Mouse (Mus musculus) stomach, embryonic 14.5 days (tissue): ENCODE results near the gene Pih1d1. TPM values are rescaled to one million over a fixed set of nuclear protein-coding genes. Genes with fewer than 3 reads are reported as not detected.
A peak's percentile ranks its signal among the peaks of the same experiment; 100 is the strongest.

Experiments used
- ATAC-seq: fragments of 200-750 bp; cut with Nextera tagmentation; 2 replicates; pipeline ENCODE4 v1.8.0; 2017; ENCODE audit warnings: low read depth, moderate TSS enrichment; ENCODE audit not compliant: insufficient number of reproducible peaks, insufficient read depth, low FRiP score
- H3K27ac ChIP-seq: fragments of 300-500 bp; sonication (generic); 2 replicates; pipeline ENCODE4 v1.5.1; 2014; ENCODE audit warnings: mild to moderate bottlenecking, low read length, moderate library complexity, mixed read lengths
- H3K27me3 ChIP-seq: fragments of 300-500 bp; sonication (generic); 2 replicates; pipeline ENCODE4 v1.6.1; 2014; ENCODE audit warnings: low read length, control low read depth, mixed read lengths; ENCODE audit not compliant: control insufficient read depth, insufficient read depth
- H3K36me3 ChIP-seq: fragments of 300-500 bp; sonication (generic); 2 replicates; pipeline ENCODE4 v1.6.1; 2014; ENCODE audit warnings: mild to moderate bottlenecking, control low read depth, low read length, moderate library complexity, mixed read lengths; ENCODE audit not compliant: control insufficient read depth, insufficient read depth
- H3K4me1 ChIP-seq: fragments of 300-500 bp; sonication (generic); 2 replicates; pipeline ENCODE4 v1.6.1; 2014; ENCODE audit warnings: low read length, control low read depth, mixed read lengths; ENCODE audit not compliant: control insufficient read depth, insufficient read depth
- H3K4me2 ChIP-seq: fragments of 300-500 bp; sonication (generic); replicated peaks from 2 replicates; pipeline ENCODE4 v1.6.1; 2014; ENCODE audit warnings: low read depth, low read length, control low read depth
- H3K4me3 ChIP-seq: fragments of 300-500 bp; sonication (generic); 2 replicates; pipeline ENCODE4 v1.5.1; 2014; ENCODE audit warnings: low read depth, low read length, control low read depth
- H3K9ac ChIP-seq: fragments of 300-500 bp; sonication (generic); replicated peaks from 2 replicates; pipeline ENCODE4 v1.6.1; 2014; ENCODE audit warnings: low read depth, mild to moderate bottlenecking, control low read depth, low read length, moderate library complexity, mixed read lengths
- H3K9me3 ChIP-seq: fragments of 300-500 bp; sonication (generic); 2 replicates; pipeline ENCODE4 v1.6.1; 2016; ENCODE audit warnings: low read depth, low read length, control low read depth; ENCODE audit not compliant: control insufficient read depth
- WGBS: fragments of 180-500 bp; shearing (Covaris S2); extraction: QIAGEN DNeasy Blood & Tissue Kit; methylation state at CpG from one replicate; pipeline ENCODE4 v1.1.7; 2014; 5-methylcytosine and 5-hydroxymethylcytosine counted together
- microRNA counts: library from miRNA; unstranded; fragments of <30 nt; microRNA quantifications from one replicate; lab custom pipeline; 2016
- microRNA-seq: library from miRNA; unstranded; fragments of <30 nt; microRNA quantifications from one replicate; pipeline ENCODE4, GENCODE M21; 2016
- polyA plus RNA-seq: library from polyadenylated mRNA; unstranded; fragments of >200 nt; fragmentation: Nextera tagmentation; extraction: Ambion mirVana; gene quantifications from 2 replicates; pipeline ENCODE4 v1.2.1, GENCODE M21; 2014

Gene Pih1d1
- polyA plus RNA-seq, 1 experiment from 2014 or later = 114 TPM

DNA sequence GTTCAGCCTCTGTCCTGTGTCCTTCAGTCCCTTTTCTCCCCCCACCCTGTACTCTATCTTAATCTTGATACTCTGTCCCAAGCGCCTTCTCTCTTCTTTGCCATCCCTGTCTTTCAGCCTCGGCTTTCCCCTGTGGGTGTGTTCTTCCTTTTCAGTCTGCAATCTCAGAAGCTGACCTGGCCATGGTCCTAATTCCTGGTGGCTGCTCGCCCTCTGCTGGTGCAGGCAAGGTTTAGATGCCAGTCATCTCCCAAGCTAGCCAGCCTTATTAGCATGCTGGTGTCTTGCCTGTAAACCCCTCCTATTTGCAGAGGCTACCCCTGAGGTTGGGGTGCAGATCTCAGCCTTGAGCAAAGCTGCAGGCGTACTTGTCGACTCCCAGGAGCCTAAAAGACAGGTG lies 44.3 kb downstream of the Pih1d1 start:
- Histone ChIP-seq H3K9ac (no peak overlapping the region), H3K36me3 (no peaks in the 10 kb centered on the region), H3K4me3 (no peak overlapping the region), H3K27me3 (no peaks in the 10 kb centered on the region), H3K4me1 (no peaks in the 10 kb centered on the region), H3K4me2 (no peak overlapping the region), H3K9me3 (no peaks in the 10 kb centered on the region), H3K27ac (no peak overlapping the region)
- WGBS = 9% methylated on average over 5 of the region's 5 CpGs
- no peak for ATAC-seq

DNA sequence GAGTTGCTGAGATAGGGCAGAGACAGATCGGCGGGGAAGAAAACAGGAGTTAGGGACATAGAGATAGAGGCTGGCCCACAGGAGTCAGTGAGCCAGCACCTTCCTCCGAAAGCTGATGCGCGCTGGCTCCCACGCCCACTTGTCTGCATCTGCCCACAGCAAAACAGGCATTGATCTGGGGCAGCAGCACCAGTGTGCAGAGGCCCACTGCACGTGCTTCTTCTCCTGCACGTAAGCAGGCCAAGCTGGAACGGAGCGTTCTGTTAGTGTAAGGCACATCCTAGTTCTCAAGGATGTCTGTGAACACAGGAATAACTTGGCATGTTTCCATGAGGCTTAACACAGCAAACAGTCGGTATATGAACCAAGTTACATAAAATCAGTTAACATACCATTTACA lies 44.9 kb downstream of the Pih1d1 start:
- Histone ChIP-seq H3K27me3 (no peaks in the 10 kb centered on the region), H3K36me3 (no peaks in the 10 kb centered on the region), H3K4me2 (no peak overlapping the region), H3K27ac (no peak overlapping the region), H3K4me1 (no peaks in the 10 kb centered on the region), H3K9me3 (no peaks in the 10 kb centered on the region), H3K4me3 (no peak overlapping the region), H3K9ac (no peak overlapping the region)
- no peak for ATAC-seq
- 78% methylated on average over 11 of the region's 11 CpGs for WGBS

DNA sequence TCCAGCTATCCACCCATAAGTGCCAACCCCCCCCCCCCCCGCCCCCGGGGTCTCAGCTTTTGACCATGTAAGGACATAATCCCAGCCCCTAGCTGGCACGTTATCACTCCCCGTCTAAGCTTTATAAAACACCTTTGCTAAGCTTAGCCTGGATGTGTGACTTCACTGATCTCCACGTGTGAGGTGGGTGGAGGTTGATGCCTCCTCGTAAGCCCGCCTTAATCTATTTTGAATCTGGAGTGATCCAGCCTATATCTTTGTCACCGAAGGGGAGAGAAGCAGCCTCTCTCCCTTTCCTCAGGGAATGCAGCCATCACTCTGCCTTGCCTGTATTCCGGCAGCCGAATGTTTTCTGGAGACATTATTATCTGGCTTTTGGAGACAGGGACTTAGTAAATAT lies 48.6 kb downstream of the Pih1d1 start:
- H3K4me2 ChIP-seq = no peak overlapping the region
- no peak overlapping the region for H3K4me3 ChIP-seq
- no peaks in the 10 kb centered on the region for H3K27me3 ChIP-seq
- H3K27ac ChIP-seq = peak overlapping the region; percentile 39
- no peaks in the 10 kb centered on the region for H3K4me1 ChIP-seq
- 26% methylated on average over 10 of the region's 10 CpGs for WGBS
- no peaks in the 10 kb centered on the region for H3K9me3 ChIP-seq
- H3K9ac ChIP-seq = no peak overlapping the region
- H3K36me3 ChIP-seq = no peaks in the 10 kb centered on the region
- ATAC-seq = no peak

DNA sequence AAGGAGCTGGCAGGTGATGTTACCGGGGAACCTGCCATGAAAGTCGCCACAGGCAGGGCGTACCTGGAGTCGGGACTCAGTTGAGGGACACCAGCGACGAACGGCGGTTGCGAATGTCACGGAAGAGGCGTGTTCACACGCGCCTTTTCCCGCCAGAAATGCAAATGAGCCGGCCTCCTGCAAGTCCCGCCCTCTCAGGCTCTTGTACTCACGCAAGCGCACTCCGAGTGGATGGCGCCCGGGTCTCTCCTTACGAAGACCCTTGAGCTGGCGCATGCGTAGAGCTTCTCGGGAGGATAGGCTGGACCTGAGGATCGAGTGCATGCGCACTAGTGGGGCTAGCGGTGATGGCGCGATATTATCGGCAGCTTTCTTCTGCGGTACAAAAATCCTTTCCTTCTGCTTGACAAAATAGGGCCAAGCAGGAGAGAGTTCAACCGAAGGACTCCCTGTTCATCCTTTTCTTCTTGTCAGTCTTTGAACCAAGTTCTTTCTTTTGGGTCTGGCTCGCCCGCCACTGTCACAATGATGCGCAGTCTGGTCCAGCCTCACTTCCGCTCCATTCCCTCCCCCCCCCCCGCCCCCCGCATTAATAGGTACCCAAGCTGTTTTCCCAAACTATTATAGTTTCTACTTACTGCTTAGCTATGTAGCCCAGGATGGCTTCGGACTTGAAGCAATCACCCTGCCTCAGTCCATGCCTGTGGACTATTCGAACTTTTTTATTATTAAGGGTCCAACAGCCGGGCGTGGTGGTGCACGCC lies 50.5 kb downstream of the Pih1d1 start, which contains the start of gene Ccdc155:
Gene Ccdc155, minus strand, starts transcription at position 513 of the 764 bp plus-strand sequence.
- no peak within 1 kb of the TSS for H3K9ac ChIP-seq
- H3K36me3 ChIP-seq = no peaks in the 10 kb centered on the region
- H3K4me1 ChIP-seq = no peaks in the 10 kb centered on the region
- peak within 1 kb of the TSS; percentile 29 for H3K4me3 ChIP-seq
- H3K4me2 ChIP-seq = peak within 1 kb of the TSS; percentile 58
- WGBS = 8% methylated on average over 43 of the region's 44 CpGs
- H3K27me3 ChIP-seq = no peaks in the 10 kb centered on the region
- no peaks in the 10 kb centered on the region for H3K9me3 ChIP-seq
- H3K27ac ChIP-seq = no peak within 1 kb of the TSS
- ATAC-seq = peak; percentile 95

DNA sequence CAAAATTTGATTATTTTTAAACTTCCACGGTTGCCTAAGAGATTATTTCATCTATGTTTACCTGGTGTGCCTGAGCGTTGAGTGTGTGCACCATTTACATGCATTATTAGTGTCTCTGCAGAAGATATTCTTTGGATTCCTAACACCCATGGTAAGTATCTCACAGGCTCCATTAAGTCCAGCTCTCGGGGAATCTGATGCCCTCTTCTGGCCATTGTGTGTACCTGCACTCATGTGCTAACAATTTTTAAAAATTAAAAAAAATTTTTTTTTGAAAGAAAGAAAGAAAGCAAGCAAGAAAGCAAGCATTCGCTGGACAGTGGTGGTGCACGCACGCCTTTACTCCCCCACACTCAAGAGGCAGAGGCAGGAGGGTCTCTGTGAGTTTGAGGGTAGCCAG lies 54.2 kb downstream of the Pih1d1 start:
- ATAC-seq = no peak
- Histone ChIP-seq H3K4me1 (0 out of 2 replicates have a peak, but pooled peaks cover 7% of the 10 kb centered on the region), H3K4me2 (no peak overlapping the region), H3K27ac (no peak overlapping the region), H3K9me3 (no peaks in the 10 kb centered on the region), H3K36me3 (no peaks in the 10 kb centered on the region), H3K9ac (no peak overlapping the region), H3K4me3 (no peak overlapping the region), H3K27me3 (no peaks in the 10 kb centered on the region)
- WGBS = 81% methylated on average over 6 of the region's 6 CpGs

MicroRNAs within 50 kb of the gene (microRNA counts, 519-probe panel; counts per million panel counts)
- 2,421 counts per million, percentile 39 among the panel's probes with 10 or more counts for microRNA mmu-miR-150 (lab: Ali Mortazavi, UCI)

Small RNA genes lying within 50 kb of the gene (microRNA-seq; reads per million reads assigned to microRNA genes)
- gene Mir150 (16.6 reads per million, percentile 25 among the genes with 10 or more reads in this experiment), gene Mir5121 (17.7 reads per million, percentile 26 among the genes with 10 or more reads in this experiment), gene Mir7055 (not detected)

Other genes starting within 250 kb of the Pih1d1 start
- gene Ap2a1, start 224.8 kb upstream of the Pih1d1 start, polyA plus RNA-seq = 67.3 and 72.1 TPM in 2 replicates
- 0.17 TPM in 2 replicates for gene Tsks, start 211.1 kb upstream of the Pih1d1 start, polyA plus RNA-seq
- gene Cpt1c, start 179.5 kb upstream of the Pih1d1 start, polyA plus RNA-seq = 24.7 and 25.0 TPM in 2 replicates
- 165 and 186 TPM in 2 replicates for gene Prmt1, start 167.7 kb upstream of the Pih1d1 start, polyA plus RNA-seq
- 89.2 and 96.0 TPM in 2 replicates for gene Irf3, start 156.7 kb upstream of the Pih1d1 start, polyA plus RNA-seq
- gene Bcl2l12, start 155.6 kb upstream of the Pih1d1 start, polyA plus RNA-seq = 60.6 and 62.9 TPM in 2 replicates
- gene Scaf1, start 137.9 kb upstream of the Pih1d1 start, polyA plus RNA-seq = 48.9 and 49.8 TPM in 2 replicates
- 71.0 and 75.0 TPM in 2 replicates for gene Rras, start 136.3 kb upstream of the Pih1d1 start, polyA plus RNA-seq
- 13.7 and 17.8 TPM in 2 replicates for gene Prr12, start 101.4 kb upstream of the Pih1d1 start, polyA plus RNA-seq
- gene Nosip, start 91.9 kb upstream of the Pih1d1 start, polyA plus RNA-seq = 58.9 and 63.6 TPM in 2 replicates
- 20.7 and 20.9 TPM in 2 replicates for gene Prrg2, start 91.6 kb upstream of the Pih1d1 start, polyA plus RNA-seq
- gene Rcn3, start 62.1 kb upstream of the Pih1d1 start, polyA plus RNA-seq = 418 and 432 TPM in 2 replicates
- gene Fcgrt, start 50.5 kb upstream of the Pih1d1 start, polyA plus RNA-seq = 78.6 and 79.9 TPM in 2 replicates
- 1,682 and 1,777 TPM in 2 replicates for gene Rps11, start 29.9 kb upstream of the Pih1d1 start, polyA plus RNA-seq
- gene Rpl13a, start 25.5 kb upstream of the Pih1d1 start, polyA plus RNA-seq = 1,622 and 1,649 TPM in 2 replicates
- 0.65 and 0.83 TPM in 2 replicates for gene Gm45713, start 18.1 kb upstream of the Pih1d1 start, polyA plus RNA-seq
- 2.1 and 2.9 TPM in 2 replicates for gene Flt3l, start 17.9 kb upstream of the Pih1d1 start, polyA plus RNA-seq
- gene Aldh16a1, start 281 bp downstream of the Pih1d1 start, polyA plus RNA-seq = 43.4 and 54.1 TPM in 2 replicates
- gene Slc17a7, start 9.6 kb downstream of the Pih1d1 start, polyA plus RNA-seq = 0.20 TPM in 1 of 2 replicates, not detected in the other
- gene Gfy, start 25.3 kb downstream of the Pih1d1 start, polyA plus RNA-seq = not detected in 2 replicates
- not detected in 2 replicates for gene Pth2, start 26.7 kb downstream of the Pih1d1 start, polyA plus RNA-seq
- gene Ccdc155, start 50.6 kb downstream of the Pih1d1 start, polyA plus RNA-seq = 0.22 and 0.55 TPM in 2 replicates
- 0.45 and 1.2 TPM in 2 replicates for gene Dkkl1, start 57.8 kb downstream of the Pih1d1 start, polyA plus RNA-seq
- 155 and 167 TPM in 2 replicates for gene Tead2, start 61.5 kb downstream of the Pih1d1 start, polyA plus RNA-seq
- 2.2 and 3.5 TPM in 2 replicates for gene Cd37, start 84.8 kb downstream of the Pih1d1 start, polyA plus RNA-seq
- not detected in 2 replicates for gene Slc6a16, start 86.8 kb downstream of the Pih1d1 start, polyA plus RNA-seq
- gene Slc6a21, start 123.2 kb downstream of the Pih1d1 start, polyA plus RNA-seq = not detected in 2 replicates
- 18.3 and 23.5 TPM in 2 replicates for gene Trpm4, start 179.5 kb downstream of the Pih1d1 start, polyA plus RNA-seq
- 0.78 and 1.8 TPM in 2 replicates for gene Hrc, start 181.0 kb downstream of the Pih1d1 start, polyA plus RNA-seq
- gene Ppfia3, start 212.7 kb downstream of the Pih1d1 start, polyA plus RNA-seq = 5.2 and 6.1 TPM in 2 replicates
- gene Lin7b, start 216.3 kb downstream of the Pih1d1 start, polyA plus RNA-seq = 4.2 and 5.1 TPM in 2 replicates
- 118 and 124 TPM in 2 replicates for gene Snrnp70, start 241.4 kb downstream of the Pih1d1 start, polyA plus RNA-seq